Mouse (Mus musculus) lung, postnatal 14 days (tissue): ENCODE results near the gene Ramp1.

Source experiments
- DNase-seq: peaks from one replicate; pipeline ENCODE4 v3.0.0; 2021

Gene Ramp1

DNA sequence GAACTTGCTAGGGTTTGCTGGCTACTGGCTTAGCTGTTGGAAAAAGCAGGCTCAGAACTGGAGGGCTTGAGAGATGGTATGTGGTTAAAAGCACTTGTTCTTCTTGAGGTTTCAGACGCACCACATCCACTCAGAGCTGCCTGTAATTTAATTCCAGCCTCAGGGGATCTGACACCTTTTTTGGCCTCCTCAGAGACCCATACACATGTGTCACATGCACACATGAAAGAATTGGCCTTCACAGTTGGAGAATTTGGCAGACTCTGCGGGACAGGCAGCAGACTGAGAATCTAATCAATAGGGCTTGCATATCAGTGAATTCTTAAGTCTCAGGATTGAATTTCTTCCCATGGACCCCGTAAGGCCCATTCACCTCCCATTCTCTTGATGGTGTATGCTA lies 21.5 kb downstream of the Ramp1 start:
- DNase-seq, result no peak

DNA sequence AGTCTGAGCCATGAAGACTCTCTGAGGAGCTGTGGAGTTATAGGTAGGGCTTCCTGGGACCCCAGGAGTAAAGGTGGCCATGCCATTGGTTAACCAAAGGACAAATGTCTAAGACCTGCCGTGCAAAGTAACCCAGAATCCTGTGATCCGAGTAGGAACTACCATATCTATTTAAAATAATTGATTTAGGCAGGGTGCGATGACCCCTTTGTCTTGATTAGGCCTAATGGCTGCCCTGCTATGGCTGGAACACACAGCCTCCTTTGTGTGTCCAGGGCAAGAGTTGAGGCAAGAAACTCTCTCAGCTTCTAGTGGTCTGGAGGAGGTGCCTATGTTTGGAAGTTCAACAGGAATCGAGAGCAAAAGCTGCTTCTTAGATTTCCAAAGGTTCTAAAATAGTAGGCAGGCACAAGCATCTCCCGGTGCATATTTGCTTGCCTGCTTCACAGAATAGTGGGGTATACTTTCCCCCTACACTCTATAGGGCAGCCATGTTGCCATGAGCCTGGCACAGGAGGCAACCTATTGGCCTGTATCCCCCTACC lies 24.7 kb downstream of the Ramp1 start:
- DNase-seq, result no peak

GRCm38 (mm10) chr1:91205651-91206050 lies 26.0 kb downstream of the Ramp1 start:
- no peak for DNase-seq

GRCm38 (mm10) chr1:91206336-91206735 lies 26.7 kb downstream of the Ramp1 start:
- DNase-seq, result no peak

DNA sequence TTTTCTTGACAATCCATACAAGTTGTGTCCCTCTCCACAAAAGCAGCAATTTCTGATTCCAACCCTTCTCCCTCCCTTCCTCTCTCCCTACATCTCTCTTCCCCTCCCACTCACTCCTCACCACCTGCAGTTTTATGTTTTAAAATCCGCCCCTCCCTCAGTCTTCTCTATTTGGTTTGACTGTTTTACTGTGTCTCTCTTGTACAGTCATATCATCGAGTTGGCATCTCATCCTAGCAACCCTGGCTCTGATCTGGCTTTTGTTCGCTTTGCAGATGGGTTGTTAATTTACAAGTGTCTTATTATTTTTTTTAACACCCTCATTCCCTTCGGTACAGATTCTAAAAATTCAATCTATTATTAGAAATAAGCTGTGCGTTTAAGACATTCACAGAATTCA lies 27.3 kb downstream of the Ramp1 start:
- DNase-seq, result no peak

DNA sequence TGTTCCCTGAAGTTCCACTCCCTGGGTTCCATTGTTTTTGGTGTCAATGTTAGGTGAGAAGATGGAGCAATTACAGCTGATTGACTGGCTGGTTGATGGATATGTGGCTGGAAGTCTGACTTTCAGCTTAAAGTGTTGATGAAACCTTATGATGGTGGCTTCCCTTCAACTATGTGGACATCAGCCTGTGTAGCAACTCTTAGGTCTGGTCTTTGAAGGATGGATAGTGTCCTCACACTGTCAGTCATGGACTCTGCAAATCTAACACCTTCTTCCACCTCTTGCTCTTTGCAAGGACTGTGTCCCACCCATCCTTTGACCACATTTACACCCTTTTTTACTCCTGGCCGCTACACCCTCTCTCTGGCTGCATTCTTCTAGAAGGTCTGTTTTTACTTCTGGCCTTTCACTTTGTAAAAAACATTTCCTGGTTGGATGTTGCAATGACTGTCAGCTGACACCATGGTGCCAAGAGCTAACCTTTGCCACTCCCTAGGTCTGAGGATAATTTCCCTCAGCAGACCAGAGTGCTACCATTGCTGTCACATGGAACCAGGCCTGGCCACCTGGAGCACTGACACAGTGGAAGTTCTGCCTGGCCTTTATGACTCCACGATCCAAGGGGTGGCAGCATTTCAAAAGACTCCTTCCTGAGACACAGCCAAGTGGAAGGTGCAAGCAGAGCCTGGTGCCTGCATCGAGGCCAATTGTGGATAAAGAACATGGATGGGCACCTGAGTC lies 27.9 kb downstream of the Ramp1 start:
- DNase-seq, result no peak

DNA sequence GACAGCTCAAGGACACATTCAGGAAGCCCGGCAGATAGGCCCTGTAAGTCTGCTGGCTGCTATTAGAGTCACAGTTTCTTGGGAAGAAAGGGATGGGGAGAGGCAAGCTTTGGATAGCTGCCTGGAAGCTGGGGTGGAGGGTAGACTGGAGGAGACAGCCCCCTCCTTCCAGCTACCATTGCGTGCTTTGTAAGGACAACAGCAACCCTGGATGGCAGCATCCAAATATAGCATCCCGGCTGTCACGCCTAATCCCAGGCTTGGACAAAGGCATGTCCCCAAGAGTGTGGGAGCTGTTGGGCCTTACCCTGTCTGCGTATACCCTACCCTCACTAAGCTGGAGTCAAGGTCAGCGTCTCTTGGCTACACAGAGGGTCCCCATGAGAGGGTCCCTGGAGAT lies 29.7 kb downstream of the Ramp1 start:
- no peak for DNase-seq

GRCm38 (mm10) chr1:91209785-91210184 lies 30.2 kb downstream of the Ramp1 start:
- no peak for DNase-seq

- DNase-seq, result peak; percentile 65
Observed at GRCm38 (mm10) chr1:91211099-91211498, 31.5 kb downstream of the Ramp1 start.

DNA sequence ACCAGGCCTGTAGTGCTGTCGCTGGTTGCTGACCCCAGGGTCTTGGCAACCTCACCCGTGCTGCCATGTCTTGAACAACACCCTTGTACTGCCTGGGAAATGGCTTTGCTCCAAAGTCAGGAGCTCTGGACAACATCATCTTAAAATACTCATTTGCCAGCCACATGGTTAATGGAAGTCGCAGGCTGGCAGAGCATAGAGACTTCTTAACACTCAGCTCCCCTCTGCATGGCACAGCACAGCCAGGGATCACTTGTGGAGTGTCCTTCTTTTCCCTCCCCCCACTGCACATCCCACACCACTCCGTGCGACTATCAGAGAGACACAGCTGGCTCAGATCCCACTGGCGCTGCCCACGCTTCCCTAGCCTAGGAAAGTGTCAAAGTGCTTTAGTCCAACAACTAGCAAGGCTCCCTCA lies 32.0 kb downstream of the Ramp1 start:
- no peak for DNase-seq

DNA sequence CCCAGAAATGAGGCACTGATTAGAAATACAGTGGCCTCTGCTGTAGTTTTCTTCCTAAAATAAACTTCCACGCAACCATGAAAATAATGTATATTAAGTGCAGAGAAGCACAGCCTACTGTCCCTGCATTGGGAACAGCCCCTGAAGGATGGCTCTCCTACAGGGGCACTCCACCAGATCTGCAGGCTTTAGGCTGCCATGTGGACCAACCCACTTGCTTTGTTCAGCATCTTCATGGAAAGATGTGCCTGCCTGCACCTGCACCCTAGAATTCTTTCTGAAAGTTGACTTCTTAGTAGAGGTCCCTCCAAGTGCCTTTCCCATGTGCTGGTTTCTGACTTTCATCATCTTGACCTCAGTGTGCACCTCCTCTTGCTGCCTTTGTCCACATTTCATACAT lies 35.6 kb downstream of the Ramp1 start:
- no peak for DNase-seq

GRCm38 (mm10) chr1:91215981-91216380 lies 36.4 kb downstream of the Ramp1 start:
- DNase-seq, result peak; percentile 38

DNA sequence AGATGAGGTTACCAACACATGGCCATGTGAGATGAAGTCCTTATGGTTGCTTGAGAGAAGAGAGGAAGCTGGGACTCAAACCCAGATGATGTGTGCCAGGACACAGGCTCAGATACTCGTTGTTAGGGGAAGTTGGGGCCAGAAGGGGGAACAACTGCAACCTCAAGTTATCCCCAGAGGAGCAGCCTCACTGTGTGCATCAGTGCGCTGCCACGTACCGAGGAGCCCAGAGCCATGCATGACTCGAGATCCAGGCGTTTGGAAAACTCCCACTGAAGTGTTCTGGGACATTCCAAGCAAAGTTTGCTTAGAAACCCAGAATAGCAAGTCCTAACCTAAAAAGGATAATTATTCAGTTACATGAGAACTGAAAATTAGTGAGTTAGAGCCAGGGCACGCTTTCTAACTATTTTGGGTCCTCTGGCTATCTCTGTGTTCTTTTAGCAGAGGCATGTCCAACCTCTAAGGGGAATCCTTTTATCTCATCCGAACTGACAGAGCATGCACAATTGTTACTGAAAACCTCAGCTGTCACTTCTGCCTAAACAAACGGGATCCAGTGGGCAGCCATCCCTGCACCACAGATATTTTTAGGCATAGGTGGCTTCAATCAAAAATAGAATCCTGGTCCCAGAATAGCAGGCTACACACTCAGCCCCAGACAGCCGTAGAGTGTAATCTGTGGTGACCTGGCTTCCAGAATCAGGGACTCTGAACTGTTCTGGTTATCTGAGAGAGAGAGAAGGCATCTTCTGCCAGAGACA lies 37.1 kb downstream of the Ramp1 start:
- no peak for DNase-seq

GRCm38 (mm10) chr1:91219641-91220321 lies 40.2 kb downstream of the Ramp1 start:
- DNase-seq, result no peak

DNA sequence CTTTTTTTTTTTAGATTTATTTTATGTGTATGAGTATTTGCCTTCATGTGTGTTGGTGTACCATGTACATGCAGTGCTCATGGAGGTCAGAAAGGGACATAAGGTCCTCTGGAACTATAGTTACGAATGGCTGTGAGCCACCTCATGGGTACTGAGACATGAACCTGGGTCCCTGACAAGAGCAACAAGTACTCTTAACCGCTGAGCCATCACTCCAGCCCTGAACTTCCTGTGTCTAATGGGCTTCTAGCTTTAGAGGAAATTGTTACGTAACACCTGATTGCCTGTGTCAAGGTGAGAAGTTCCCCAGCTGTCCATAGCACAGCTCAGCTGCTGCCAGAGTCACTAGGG lies 40.7 kb downstream of the Ramp1 start:
- no peak for DNase-seq

DNA sequence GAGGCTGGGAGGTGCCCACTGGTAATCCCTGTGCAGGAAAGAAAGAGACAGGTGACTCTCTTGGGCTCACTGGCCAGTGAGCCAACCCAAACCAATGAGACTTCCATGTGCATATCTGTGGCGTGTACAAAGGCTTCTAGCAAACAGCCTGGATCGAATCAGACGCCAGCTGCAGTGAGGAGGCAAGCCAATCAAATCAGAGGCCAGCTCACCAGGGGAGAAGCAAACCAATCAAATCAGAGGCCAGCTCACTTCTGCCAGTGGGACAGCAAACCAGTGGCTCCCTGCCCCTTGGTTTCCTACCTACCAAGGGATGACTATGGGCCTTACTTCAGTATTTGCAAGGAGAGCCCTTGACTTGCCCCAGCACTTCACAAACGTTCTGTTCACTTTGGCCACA lies 46.9 kb downstream of the Ramp1 start:
- no peak for DNase-seq

DNA sequence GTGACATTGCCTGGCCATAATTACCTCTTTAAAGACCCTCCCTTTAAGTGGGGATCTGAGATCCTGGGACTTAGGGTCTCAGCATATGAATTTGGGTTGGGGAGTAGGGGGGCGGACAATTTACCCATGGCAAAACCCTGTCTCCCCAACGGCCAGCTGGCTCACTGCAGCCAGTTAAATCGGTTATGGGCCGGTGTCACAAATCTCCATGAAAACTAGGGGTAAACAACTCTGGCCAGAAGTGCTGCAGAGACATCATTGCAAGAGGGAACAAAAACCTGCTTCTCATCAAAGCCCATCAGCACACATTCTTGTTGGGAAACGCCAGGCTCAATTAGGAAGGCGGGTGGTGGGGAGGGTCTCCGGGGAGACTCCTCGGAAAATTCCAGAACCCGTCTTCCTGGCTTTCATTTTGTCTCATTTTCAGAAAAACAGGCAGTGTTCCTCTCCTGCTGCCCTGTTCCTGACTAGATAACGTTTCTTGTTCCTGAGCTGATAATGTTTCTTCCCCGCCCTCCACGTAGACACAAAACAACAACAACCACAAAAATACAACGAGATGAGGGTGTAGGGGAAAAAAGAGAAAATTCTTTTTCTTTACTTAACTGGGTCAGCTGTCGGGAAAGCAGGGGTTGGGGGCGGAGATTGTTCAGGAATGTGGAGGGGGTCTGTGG lies 47.9 kb downstream of the Ramp1 start:
- DNase-seq, result no peak

GRCm38 (mm10) chr1:91231142-91231541 lies 51.5 kb downstream of the Ramp1 start:
- no peak for DNase-seq

- DNase-seq, result no peak
Observed at GRCm38 (mm10) chr1:91231896-91232295, 52.3 kb downstream of the Ramp1 start.

GRCm38 (mm10) chr1:91235395-91235794 lies 55.8 kb downstream of the Ramp1 start:
- no peak for DNase-seq

DNA sequence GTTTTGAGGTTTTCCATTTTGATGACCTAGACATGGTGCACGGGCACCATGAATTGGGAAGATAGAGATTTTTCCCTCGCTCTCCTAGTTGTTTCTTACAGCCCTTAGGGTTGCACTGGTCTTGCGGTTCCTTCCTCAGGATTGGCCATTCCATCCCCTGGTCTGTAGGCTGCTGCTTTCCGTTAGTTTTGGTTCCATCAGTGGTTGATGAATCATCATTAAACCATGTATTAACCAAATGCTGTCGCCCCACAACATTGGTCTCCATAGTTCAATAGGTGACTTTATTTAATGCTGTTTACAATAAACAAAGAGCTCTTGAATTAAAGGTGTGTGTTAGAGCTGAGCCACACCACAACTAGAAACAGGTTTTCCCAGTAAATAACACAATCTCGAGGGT lies 58.1 kb downstream of the Ramp1 start:
- no peak for DNase-seq

DNA sequence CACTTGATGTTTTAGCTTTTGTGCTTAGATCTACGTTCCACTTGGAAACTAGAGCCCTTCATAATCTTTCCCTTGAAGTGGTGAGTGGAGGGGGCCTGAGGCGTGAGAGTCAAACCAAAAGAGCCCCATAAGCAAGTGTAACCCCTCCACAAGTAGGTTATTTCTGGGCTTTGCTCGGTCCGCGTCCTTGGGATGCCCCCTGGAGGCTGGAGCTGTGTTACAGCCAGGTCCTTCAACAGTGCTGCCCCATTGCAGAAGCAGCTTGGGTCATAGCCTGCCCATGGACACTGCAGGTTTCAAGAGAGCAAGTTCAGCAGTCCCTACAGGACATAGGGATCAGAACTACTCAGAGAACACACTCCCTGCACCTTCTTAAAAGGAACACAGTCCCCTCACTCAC lies 59.5 kb downstream of the Ramp1 start:
- DNase-seq, result peak; percentile 78

DNA sequence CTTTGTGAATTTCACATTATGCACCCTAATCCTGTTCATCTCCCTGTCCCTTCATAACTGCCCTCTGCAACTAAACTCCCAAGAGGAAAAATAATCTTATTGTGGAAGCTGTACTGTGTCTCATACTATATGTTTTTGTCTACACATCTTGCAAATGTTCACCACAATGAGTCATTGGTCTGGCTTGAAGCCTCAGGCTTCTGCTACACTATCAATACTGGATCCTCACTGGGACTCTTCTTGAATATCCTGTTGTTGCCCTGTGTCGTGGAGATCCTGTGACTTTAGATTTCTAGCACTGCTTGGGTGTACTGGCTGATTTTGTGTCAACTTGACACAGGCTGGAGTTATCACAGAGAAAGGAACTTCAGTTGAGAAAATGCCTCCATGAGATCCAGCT lies 60.2 kb downstream of the Ramp1 start:
- no peak for DNase-seq
